ENCODE assay signal across 21 mouse cellular contexts in genomic region chr6:5233812-5234211, GRCm38 (mm10). TPM values are rescaled to one million over a fixed set of nuclear protein-coding genes. Genes with fewer than 3 reads are reported as not detected.
DNase-seq lines count a peak whose midpoint lies in the region; ATAC-seq lines count a peak whose summit lies in the region.
"Had no signal": no experiment of that assay in that cellular context is flagged by ENCODE, and none has a peak within 500 bp of the region (broad histone marks: within the 10 kb centered on the region; RNA-seq: fewer than 3 reads in every experiment).

No protein-coding gene starts in this region.

- no peaks in the 10 kb centered on the region for H3K27me3 ChIP-seq in heart, embryonic 12.5 days (replicated peaks)
- H3K27me3 ChIP-seq: embryonic facial prominence, embryonic 13.5 days; heart, embryonic 13.5 days; liver, embryonic 13.5 days had no signal

- no peak overlapping the region for H3K4me2 ChIP-seq in heart, embryonic 12.5 days
- H3K4me2 ChIP-seq: embryonic facial prominence, embryonic 13.5 days; heart, embryonic 13.5 days; liver, embryonic 13.5 days had no signal

- peaks cover 30% of the 10 kb centered on the region for H3K36me3 ChIP-seq in heart, embryonic 12.5 days
- H3K36me3 ChIP-seq: embryonic facial prominence, embryonic 13.5 days; midbrain, embryonic 10.5 days had no signal

- H3K4me3 ChIP-seq in brown adipose tissue, adult 24 weeks (ENCODE audit: insufficient read depth, low read depth, low read length), result no peak overlapping the region
- no peak overlapping the region for H3K4me3 ChIP-seq in heart, embryonic 12.5 days
- H3K4me3 ChIP-seq: embryonic facial prominence, embryonic 13.5 days; heart, embryonic 13.5 days; liver, embryonic 13.5 days; midbrain, embryonic 10.5 days had no signal

- WGBS in heart, embryonic 12.5 days, result 91% methylated on average over 1 of the region's 1 CpGs

- no peak for ATAC-seq in heart, embryonic 12.5 days (ENCODE audit: insufficient number of reproducible peaks, low FRiP score)
- ATAC-seq: forebrain, postnatal 0 days; hindbrain, embryonic 16.5 days; intestine, embryonic 16.5 days had no signal

- H3K27ac ChIP-seq in brown adipose tissue, adult 24 weeks (replicated peaks; ENCODE audit: low read depth, low read length), result peak overlapping the region; percentile 86; the same call in 1 of the 2 replicates
- no peak overlapping the region for H3K27ac ChIP-seq in heart, embryonic 12.5 days (ENCODE audit: poor library complexity, severe bottlenecking)
- H3K27ac ChIP-seq: embryonic facial prominence, embryonic 13.5 days; heart, embryonic 13.5 days; liver, embryonic 13.5 days; midbrain, embryonic 10.5 days had no signal

- DNase-seq in lung, adult 18-20 months, result peak; percentile 34 to 67
- no peak for DNase-seq in lung, postnatal 14 days
- peak; percentile 75 for DNase-seq in lung, postnatal 25 days (ENCODE audit: low spot score)
- DNase-seq in testis, postnatal 10 days (ENCODE audit: low spot score), result no peak
- DNase-seq in embryo, embryonic 9.5 days (ENCODE audit: extremely low spot score), result no peak
- DNase-seq: B cell, adult 2 months; cerebellum, postnatal 10 days; forebrain, postnatal 0 days; gastrocnemius, postnatal 36 days; kidney, postnatal 36 days; liver, embryonic 13.5 days; thymus, postnatal 14 days had no signal

- H3K9me3 ChIP-seq in heart, embryonic 12.5 days (replicated peaks), result no peaks in the 10 kb centered on the region
- H3K9me3 ChIP-seq: embryonic facial prominence, embryonic 13.5 days; heart, embryonic 13.5 days; liver, embryonic 13.5 days; midbrain, embryonic 10.5 days had no signal

- no peak overlapping the region for H3K9ac ChIP-seq in heart, embryonic 12.5 days
- H3K9ac ChIP-seq: embryonic facial prominence, embryonic 13.5 days; forebrain, postnatal 0 days; heart, embryonic 13.5 days; liver, embryonic 13.5 days had no signal

- H3K4me1 ChIP-seq in brown adipose tissue, adult 24 weeks (ENCODE audit: control insufficient read depth, insufficient read depth, insufficient read length, low read length), result no peaks in the 10 kb centered on the region
- no peaks in the 10 kb centered on the region for H3K4me1 ChIP-seq in heart, embryonic 12.5 days (replicated peaks)
- H3K4me1 ChIP-seq: embryonic facial prominence, embryonic 13.5 days; heart, embryonic 13.5 days; midbrain, embryonic 10.5 days had no signal

RNA-seq across cellular contexts. Expression of gene Pon3, which starts 22.3 kb away (rescaled TPM):
- 174 and 203 TPM in 2 replicates for polyA plus RNA-seq in brown adipose tissue, adult 24 weeks (2012; ENCODE audit: insufficient read depth, insufficient read length, missing spikeins)
- polyA plus RNA-seq in heart, embryonic 12.5 days (2016; fragmentation: Nextera tagmentation; extraction: Ambion mirVana), result 35.5 and 38.5 TPM in 2 replicates

RNA-seq across cellular contexts. Expression of gene Pon1, which starts 40.1 kb away (rescaled TPM):
- 32.6 and 103 TPM in 2 replicates for polyA plus RNA-seq in brown adipose tissue, adult 24 weeks (2012; ENCODE audit: insufficient read depth, insufficient read length, missing spikeins)
- polyA plus RNA-seq in heart, embryonic 12.5 days (2016; fragmentation: Nextera tagmentation; extraction: Ambion mirVana), result not detected in 2 replicates
- polyA plus RNA-seq: heart, embryonic 13.5 days; intestine, embryonic 16.5 days; kidney, embryonic 14.5 days; limb, embryonic 11.5 days; midbrain, embryonic 10.5 days had no signal

Comparison
In these comparisons a context has a peak if more than half of its experiments do, and no peak if none do; other contexts are left out.
1. DNase-seq: peak in lung, adult 18-20 months (2 of 2) and lung, postnatal 25 days (single experiment); none in lung, postnatal 14 days (single experiment), testis, postnatal 10 days (single experiment) and embryo, embryonic 9.5 days (single experiment).
2. RNA of gene Pon1, which starts 40.1 kb away (polyA plus RNA-seq): 32.6 to 103 TPM in brown adipose tissue, adult 24 weeks; not detected in heart, embryonic 12.5 days; every median in the first group is over 10 times any median in the second.